Mouse (Mus musculus): ENCODE data around the gene Gp1bb. TPM values are rescaled to one million over a fixed set of nuclear protein-coding genes. Genes with fewer than 3 reads are reported as not detected.

Gp1bb gene
- total RNA-seq (2021) = 1 to 10 TPM; 2.1 to 3.0 TPM
- long read RNA-seq, experiment 1, transcript Gp1bb-201 (1 exons, 2,085 nt) = major isoform, 25 of 25 reads
- long read RNA-seq, experiment 1, partial matches to known transcripts = 0 of 25 reads
- long read RNA-seq, experiment 1, other reads (novel, unspliced or antisense) = 0 of 25 reads
- long read RNA-seq, experiment 2, transcript Gp1bb-201 (1 exons, 2,085 nt) = major isoform, 32 of 32 reads
- long read RNA-seq, experiment 2, partial matches to known transcripts = 0 of 32 reads
- long read RNA-seq, experiment 2, other reads (novel, unspliced or antisense) = 0 of 32 reads

- no peak for DNase-seq (ENCODE audit: low spot score in 2 of 2)
These were observed at the start of gene Gp1bb for GRCm38 (mm10) chr16:18622019-18622418. TSS of gene Gp1bb (minus strand) at chr16:18622403.

- DNase-seq (ENCODE audit: low spot score in 2 of 2) = no peak
These were observed 47.7 kb upstream of the Gp1bb start for GRCm38 (mm10) chr16:18669914-18670313.

DNA sequence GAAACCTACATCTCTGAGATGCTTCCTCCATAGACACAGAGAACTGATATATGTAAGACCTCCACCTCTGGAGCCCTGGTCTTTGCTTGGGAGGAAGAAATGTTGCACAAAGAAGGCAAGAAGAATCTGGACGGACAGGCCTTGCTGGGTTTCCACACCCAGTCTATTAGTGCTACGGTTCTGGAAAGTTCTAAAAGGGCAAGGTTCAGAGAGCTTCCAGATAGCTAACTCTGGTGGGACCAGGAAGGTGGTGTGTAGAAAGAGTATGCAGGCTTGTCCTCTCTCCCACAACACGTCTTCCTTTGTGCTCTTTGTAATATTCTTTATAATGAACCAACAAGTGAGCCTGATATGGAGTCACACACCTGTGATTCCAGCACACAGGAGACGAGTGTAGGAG lies 36.4 kb upstream of the Gp1bb start:
- no peak for DNase-seq (ENCODE audit: low spot score in 2 of 2)

- no peak for DNase-seq (ENCODE audit: low spot score in 2 of 2)
These were observed 33.3 kb upstream of the Gp1bb start for GRCm38 (mm10) chr16:18655372-18656098.

DNA sequence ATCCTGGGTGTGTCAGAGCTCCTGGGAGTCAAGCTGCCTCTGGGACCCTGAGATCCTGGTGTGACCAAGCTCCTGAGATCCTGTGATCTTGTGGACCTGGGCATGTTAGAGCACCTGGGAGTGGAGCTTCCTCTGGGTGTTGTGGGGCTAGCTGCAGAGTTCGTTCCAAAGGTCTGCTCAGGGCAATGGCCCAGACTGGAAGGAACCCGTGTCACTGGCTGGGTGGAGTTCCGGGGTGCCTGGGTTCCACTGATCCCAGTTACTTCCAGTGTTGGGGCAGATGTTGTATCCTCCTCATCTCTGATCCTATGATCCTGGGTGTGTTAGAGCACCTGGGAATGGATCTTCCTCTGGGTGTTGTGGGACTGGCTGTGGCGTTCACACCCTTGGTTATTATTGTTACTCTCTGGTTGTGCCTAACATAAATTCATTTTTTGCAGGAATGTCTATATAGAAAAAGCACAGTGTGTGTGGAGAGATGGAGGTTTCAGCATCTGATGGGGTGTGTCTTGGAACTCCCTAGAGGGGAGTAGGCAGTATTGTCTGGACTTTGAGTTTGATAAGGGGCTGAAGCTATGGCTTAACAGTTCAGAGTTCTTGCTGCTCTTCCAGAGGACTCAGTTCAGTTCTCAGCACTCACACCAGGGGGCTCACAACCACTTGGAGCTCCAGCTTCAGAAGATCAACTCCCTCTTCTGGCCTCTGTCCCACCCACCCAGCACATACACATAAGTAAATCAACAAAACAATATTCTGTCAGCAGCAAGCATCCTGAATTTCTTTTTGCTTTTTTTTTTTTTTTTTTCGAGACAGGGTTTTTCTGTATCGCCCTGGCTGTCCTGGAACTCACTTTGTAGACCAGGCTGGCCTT lies 31.3 kb upstream of the Gp1bb start:
- no peak for DNase-seq (ENCODE audit: low spot score in 2 of 2)

GRCm38 (mm10) chr16:18649126-18649525 lies 26.9 kb upstream of the Gp1bb start:
- no peak for DNase-seq (ENCODE audit: low spot score in 2 of 2)

DNA sequence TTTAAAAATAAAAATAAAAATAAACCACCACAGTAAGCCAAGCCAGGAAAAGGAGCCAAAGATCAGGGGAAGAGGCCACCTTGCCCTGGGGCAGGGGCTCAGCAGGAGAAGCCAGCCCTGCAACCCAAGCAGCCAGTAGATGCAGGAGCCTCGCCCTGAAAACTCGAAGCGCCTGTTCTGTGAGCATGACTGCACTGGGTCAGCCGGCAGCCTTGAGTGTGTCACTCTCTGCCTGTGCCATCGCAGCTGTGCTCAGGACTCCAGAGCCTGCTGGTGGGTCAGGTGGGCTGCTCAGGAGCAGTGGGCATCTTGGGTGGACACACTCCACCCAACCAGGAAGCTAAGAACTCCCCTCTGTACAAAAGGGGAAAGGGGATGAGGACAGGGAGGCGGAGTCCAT lies 23.1 kb upstream of the Gp1bb start:
- no peak for DNase-seq (ENCODE audit: low spot score in 2 of 2)

DNA sequence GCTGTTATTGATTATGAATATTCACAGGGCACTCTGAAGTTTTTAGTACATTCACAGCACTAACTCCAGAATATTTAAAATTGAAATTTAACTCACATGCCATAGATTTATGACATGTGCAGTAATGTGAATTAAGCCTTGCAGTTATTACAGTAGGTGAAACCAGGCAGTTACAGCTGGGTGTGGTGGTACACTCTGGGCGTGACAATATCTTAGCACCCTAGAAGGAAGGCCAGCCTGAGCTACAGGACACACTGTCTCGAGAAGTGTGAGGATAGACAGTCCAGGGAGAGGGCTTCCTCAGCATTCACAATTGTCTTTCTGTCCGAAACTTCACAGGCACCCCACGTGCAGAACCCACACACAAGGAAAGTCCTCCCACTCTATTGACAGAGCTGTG lies 22.3 kb upstream of the Gp1bb start:
- no peak for DNase-seq (ENCODE audit: low spot score in 2 of 2)

DNA sequence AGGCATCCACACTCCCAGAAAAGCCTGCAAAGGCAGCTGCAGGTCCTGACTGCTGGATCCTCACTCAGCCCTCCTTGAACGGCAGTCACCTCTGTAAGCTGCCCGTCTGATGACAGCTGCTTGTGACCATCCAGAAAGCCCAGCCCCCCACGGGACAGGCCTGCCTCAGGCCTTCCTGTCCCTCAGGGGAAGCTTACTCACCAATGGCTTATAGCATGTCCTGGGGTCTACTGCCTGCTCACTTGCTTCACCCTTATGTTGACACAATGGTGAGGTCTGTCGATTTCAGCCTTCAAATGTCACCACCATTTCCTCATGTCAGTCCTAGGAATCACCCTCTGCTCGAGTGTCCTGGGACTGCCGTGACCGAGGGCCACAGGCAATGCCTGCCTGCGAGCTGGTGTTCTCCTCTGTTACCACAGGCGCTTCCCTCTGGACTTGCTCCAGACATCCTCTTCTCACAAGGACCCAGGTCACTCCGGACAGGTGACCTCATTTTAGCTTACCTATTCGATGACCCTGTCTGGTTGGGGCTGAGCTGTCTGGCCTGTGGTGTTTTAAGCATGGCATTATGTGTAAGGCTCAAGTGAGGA lies 21.3 kb upstream of the Gp1bb start:
- DNase-seq (ENCODE audit: low spot score in 2 of 2) = no peak

DNA sequence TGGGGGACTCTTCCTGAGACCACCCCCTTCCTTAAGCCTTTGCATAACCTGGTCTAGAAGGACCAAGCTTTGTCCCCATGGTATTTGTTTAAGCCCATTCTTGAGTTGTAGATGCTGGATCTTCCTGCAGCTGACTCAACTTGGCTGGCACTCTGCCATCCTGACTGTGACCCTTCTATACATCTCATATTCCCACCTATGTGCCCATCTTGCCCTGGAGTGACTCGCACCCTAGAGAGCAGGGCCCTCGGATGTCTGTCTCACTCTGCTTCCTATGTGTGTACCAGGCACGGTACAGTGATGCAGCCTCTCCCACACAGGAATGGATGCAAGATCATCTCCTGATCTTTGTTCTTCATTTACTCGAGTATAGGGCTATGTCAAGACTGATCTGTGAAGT lies 20.7 kb upstream of the Gp1bb start:
- DNase-seq (ENCODE audit: low spot score in 2 of 2) = no peak

- no peak for DNase-seq (ENCODE audit: low spot score in 2 of 2)
These were observed 20.1 kb upstream of the Gp1bb start for GRCm38 (mm10) chr16:18642291-18642690.

GRCm38 (mm10) chr16:18639382-18639929 lies 17.3 kb upstream of the Gp1bb start:
- no peak for DNase-seq (ENCODE audit: low spot score in 2 of 2)

DNA sequence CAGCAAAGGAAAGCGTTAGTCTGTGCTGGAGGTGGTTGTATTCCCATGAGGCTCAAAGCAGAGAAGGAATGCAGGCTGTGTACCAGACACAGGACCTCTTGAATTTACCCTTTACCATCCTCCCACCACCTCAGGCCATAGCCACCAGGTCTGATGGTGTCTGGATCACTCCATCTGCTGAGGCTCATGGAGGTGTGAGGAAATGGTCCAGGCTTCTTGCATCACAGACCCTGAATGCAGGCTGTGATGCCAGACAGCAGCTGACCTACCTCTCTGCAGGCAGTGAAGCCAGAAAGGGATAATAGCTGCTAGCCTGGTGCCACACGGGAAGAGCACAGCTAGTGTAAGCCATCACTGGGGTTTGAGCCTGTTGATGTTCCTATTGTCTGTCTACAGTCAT lies 16.2 kb upstream of the Gp1bb start:
- no peak for DNase-seq (ENCODE audit: low spot score in 2 of 2)

- DNase-seq (ENCODE audit: low spot score in 2 of 2) = no peak
These were observed 14.6 kb upstream of the Gp1bb start for GRCm38 (mm10) chr16:18636804-18637203.

DNA sequence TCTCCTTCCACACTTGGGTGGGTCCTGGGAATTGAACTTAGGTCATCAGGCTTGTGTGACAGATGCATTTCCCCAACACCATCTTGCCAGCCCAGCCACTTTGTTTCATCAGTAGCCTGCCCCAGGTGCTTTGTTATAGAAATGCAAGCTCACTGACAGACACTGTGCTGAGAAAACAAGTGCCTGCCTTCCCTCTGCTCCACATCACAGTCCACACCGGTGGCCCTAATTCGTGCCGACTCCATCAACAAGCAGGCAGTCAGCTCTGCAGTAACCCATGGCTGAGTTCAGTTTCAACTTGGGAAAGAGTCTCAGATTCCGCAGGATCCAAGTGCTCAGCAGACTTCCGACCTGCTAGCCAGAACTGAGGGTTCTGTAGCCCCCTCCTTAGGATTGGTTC lies 14.2 kb upstream of the Gp1bb start:
- DNase-seq (ENCODE audit: low spot score in 2 of 2) = no peak

DNA sequence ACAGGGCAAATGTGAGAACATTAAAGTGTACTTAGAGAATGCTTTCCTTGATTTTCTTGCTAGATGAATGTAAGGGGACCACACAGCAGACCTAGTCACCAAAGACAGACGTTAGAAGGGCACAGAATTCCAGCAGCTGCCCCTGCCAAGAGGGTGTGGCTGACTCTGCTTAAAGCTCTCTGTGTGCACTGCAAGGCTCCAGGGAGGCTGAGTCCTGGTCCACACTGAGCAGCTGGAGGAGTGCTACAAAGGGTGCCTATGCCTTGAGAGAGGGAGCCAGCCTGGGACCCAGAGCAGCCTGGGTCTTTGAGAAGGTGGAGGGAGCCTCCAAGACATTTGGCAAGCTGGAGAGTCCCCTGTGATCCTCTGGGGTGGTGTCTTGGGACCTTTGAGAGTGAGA lies 11.1 kb upstream of the Gp1bb start:
- DNase-seq (ENCODE audit: low spot score in 2 of 2) = no peak

GRCm38 (mm10) chr16:18632816-18633215 lies 10.6 kb upstream of the Gp1bb start:
- DNase-seq (ENCODE audit: low spot score in 2 of 2) = no peak

DNA sequence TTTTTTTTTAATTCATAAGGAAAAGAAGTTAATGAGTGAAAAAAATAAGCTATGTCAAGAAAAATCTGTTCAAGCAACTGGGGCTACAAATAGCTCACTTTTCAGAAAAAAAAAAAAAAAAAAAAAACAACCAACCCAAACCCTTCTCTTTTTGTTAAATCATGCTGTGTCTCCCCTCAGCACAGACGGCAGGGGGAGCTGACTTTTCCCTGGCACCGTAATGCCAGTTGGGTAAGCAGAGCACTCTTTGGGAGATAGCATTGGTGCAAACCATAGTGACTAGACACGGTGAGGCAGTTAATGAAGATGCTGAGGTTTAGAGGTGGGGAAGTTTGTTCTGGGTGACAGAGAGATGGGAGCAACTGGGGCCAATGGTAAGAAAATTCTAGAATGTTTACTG lies 9.9 kb upstream of the Gp1bb start:
- peak in 1 of 2 experiments; percentile 65 for DNase-seq (ENCODE audit: low spot score in 2 of 2)

DNA sequence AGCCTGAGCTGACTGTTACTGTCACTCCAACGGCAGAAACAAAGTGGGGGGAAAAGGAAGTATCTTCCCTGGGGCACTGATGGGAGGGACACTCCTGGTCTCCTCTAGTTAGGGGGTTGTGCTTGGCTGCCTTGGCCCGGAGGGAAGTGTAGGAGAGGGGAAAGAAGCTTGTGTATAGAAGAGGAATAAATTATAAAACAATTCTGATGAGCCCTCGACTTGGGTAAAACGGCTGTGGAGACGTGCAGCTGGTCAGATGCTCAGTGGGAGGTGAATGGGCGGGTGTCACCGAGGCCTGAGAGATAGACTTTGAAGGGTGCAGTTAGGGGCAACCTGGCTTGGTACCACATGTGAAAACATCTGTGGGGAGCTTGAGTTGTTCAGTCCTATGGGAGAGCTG lies 8.9 kb upstream of the Gp1bb start:
- no peak for DNase-seq (ENCODE audit: low spot score in 2 of 2)

DNA sequence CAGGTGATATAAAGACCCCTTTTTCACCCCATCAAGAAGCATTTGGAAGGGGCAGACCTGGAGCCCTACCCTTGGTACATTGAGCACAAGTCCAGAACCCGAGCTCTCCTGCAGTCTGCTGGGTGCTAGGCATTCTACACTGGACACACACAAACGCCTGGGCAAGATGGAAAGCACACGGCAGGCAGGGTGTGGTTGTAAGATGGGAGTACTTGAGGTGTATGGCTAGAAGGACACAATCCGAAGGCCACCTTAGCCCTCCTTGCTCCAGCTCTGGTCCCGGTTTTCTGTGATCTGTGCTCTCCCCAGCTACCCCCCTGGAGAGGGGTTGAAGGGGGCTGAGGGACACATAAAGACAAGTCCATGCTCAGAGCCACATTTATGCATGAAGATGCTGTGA lies 8.1 kb upstream of the Gp1bb start:
- no peak for DNase-seq (ENCODE audit: low spot score in 2 of 2)
